Mouse (Mus musculus) limb, embryonic 10.5 days (tissue): ENCODE data around the gene Epha2. TPM values are rescaled to one million over a fixed set of nuclear protein-coding genes. Genes with fewer than 3 reads are reported as not detected.
A peak's percentile ranks its signal among the peaks of the same experiment; 100 is the strongest.

Source experiments
- DNase-seq: peaks from one replicate; pipeline ENCODE4 v3.0.0-alpha.2; 2017; ENCODE audit warnings: low spot score
- H3K27ac ChIP-seq: fragments of 300-500 bp; sonication (generic); 2 replicates; pipeline ENCODE4 v1.5.1; 2016; ENCODE audit warnings: mild to moderate bottlenecking
- H3K27me3 ChIP-seq: fragments of 300-500 bp; sonication (generic); 2 replicates; pipeline ENCODE4 v1.6.1; 2016; ENCODE audit warnings: low read depth, mild to moderate bottlenecking; ENCODE audit not compliant: poor library complexity, severe bottlenecking
- H3K36me3 ChIP-seq: fragments of 300-500 bp; sonication (generic); 2 replicates; pipeline ENCODE4 v1.6.1; 2016; ENCODE audit warnings: mild to moderate bottlenecking, moderate library complexity
- H3K4me1 ChIP-seq: fragments of 300-500 bp; sonication (generic); 2 replicates; pipeline ENCODE4 v1.6.1; 2016
- H3K4me3 ChIP-seq: fragments of 300-500 bp; sonication (generic); 2 replicates; pipeline ENCODE4 v1.5.1; 2016; ENCODE audit warnings: mild to moderate bottlenecking, moderate library complexity
- H3K9me3 ChIP-seq: fragments of 300-500 bp; sonication (generic); replicated peaks from 2 replicates; pipeline ENCODE4 v1.6.1; 2016; ENCODE audit warnings: mild to moderate bottlenecking
- WGBS: fragments of 180-500 bp; shearing (Covaris S2); methylation state at CpG from one replicate; pipeline ENCODE4 v1.1.7; 2016; 5-methylcytosine and 5-hydroxymethylcytosine counted together
- polyA plus RNA-seq: library from polyadenylated mRNA; unstranded; fragments of >200 nt; fragmentation: Nextera tagmentation; extraction: Ambion mirVana; gene quantifications from 2 replicates; pipeline ENCODE4 v1.2.1, GENCODE M21; 2016

The Epha2 gene
- polyA plus RNA-seq, 1 experiment from 2014 or later, result 5.6 TPM

GRCm38 (mm10) chr4:141327075-141327474, 26.0 kb downstream of the Epha2 start:
- DNase-seq, result no peak
- Histone ChIP-seq H3K4me3 (no peak overlapping the region), H3K9me3 (no peaks in the 10 kb centered on the region), H3K27ac (peak overlapping the region; percentile 59; the same call in 1 of the 2 replicates), H3K4me1 (peaks cover 48% of the 10 kb centered on the region), H3K36me3 (peaks cover 38% of the 10 kb centered on the region), H3K27me3 (no peaks in the 10 kb centered on the region)
- WGBS, result 55% methylated on average over 4 of the region's 4 CpGs

- H3K9me3 ChIP-seq, result no peaks in the 10 kb centered on the region
- DNase-seq, result no peak
- 0 out of 2 replicates have a peak overlapping the region, but pooled peaks have one; percentile 4 for H3K27ac ChIP-seq
- H3K27me3 ChIP-seq, result no peaks in the 10 kb centered on the region
- H3K4me1 ChIP-seq, result peaks cover 65% of the 10 kb centered on the region
- no peak overlapping the region for H3K4me3 ChIP-seq
- WGBS, result 82% methylated on average over 9 of the region's 9 CpGs
- H3K36me3 ChIP-seq, result peaks cover 21% of the 10 kb centered on the region
Measured at GRCm38 (mm10) chr4:141328742-141329141, 27.7 kb downstream of the Epha2 start.

GRCm38 (mm10) chr4:141329968-141330367, 28.9 kb downstream of the Epha2 start:
- WGBS, result 60% methylated on average over 12 of the region's 12 CpGs
- no peak for DNase-seq
- Histone ChIP-seq H3K27ac (no peak overlapping the region), H3K36me3 (peaks cover 9% of the 10 kb centered on the region), H3K4me3 (no peak overlapping the region), H3K4me1 (peaks cover 72% of the 10 kb centered on the region), H3K9me3 (no peaks in the 10 kb centered on the region), H3K27me3 (no peaks in the 10 kb centered on the region)

- Histone ChIP-seq H3K27me3 (no peaks in the 10 kb centered on the region), H3K36me3 (peaks cover 9% of the 10 kb centered on the region), H3K27ac (no peak overlapping the region), H3K4me1 (peaks cover 72% of the 10 kb centered on the region), H3K4me3 (no peak overlapping the region), H3K9me3 (no peaks in the 10 kb centered on the region)
- whole genome bisulfite sequencing, result 99% methylated on average over 2 of the region's 2 CpGs
- DNase-seq, result no peak
Measured at GRCm38 (mm10) chr4:141331446-141331845, 30.4 kb downstream of the Epha2 start.

- WGBS, result 78% methylated on average over 7 of the region's 7 CpGs
- Histone ChIP-seq H3K27ac (no peak overlapping the region), H3K27me3 (no peaks in the 10 kb centered on the region), H3K36me3 (peaks cover 9% of the 10 kb centered on the region), H3K4me3 (no peak overlapping the region), H3K9me3 (no peaks in the 10 kb centered on the region), H3K4me1 (peaks cover 64% of the 10 kb centered on the region)
- no peak for DNase-seq
Measured at GRCm38 (mm10) chr4:141332258-141332657, 31.2 kb downstream of the Epha2 start.

- Histone ChIP-seq H3K27me3 (0 out of 2 replicates have a peak, but pooled peaks cover 5% of the 10 kb centered on the region), H3K4me1 (peaks cover 73% of the 10 kb centered on the region), H3K4me3 (no peak overlapping the region), H3K9me3 (no peaks in the 10 kb centered on the region), H3K27ac (peak overlapping the region; percentile 78; the same call in 1 of the 2 replicates), H3K36me3 (no peaks in the 10 kb centered on the region)
- no peak for DNase-seq
- WGBS, result 61% methylated on average over 5 of the region's 5 CpGs
Measured at GRCm38 (mm10) chr4:141334695-141335094, 33.7 kb downstream of the Epha2 start.

- Histone ChIP-seq H3K4me3 (no peak overlapping the region), H3K27ac (peak overlapping the region; percentile 78), H3K4me1 (peaks cover 75% of the 10 kb centered on the region), H3K9me3 (no peaks in the 10 kb centered on the region), H3K36me3 (no peaks in the 10 kb centered on the region), H3K27me3 (peaks cover 12% of the 10 kb centered on the region; the same call in 1 of the 2 replicates)
- WGBS, result 20% methylated on average over 3 of the region's 3 CpGs
- DNase-seq, result no peak
Measured at GRCm38 (mm10) chr4:141335263-141335796, 34.3 kb downstream of the Epha2 start.

GRCm38 (mm10) chr4:141336196-141336595, 35.2 kb downstream of the Epha2 start:
- Histone ChIP-seq H3K27me3 (peaks cover 16% of the 10 kb centered on the region; the same call in 1 of the 2 replicates), H3K36me3 (no peaks in the 10 kb centered on the region), H3K4me1 (peaks cover 83% of the 10 kb centered on the region), H3K9me3 (no peaks in the 10 kb centered on the region), H3K4me3 (no peak overlapping the region), H3K27ac (peak overlapping the region; percentile 78)
- 75% methylated on average over 6 of the region's 6 CpGs for WGBS
- no peak for DNase-seq

GRCm38 (mm10) chr4:141337986-141338385, 36.9 kb downstream of the Epha2 start:
- Histone ChIP-seq H3K27me3 (peaks cover 20% of the 10 kb centered on the region; the same call in 1 of the 2 replicates), H3K9me3 (no peaks in the 10 kb centered on the region), H3K36me3 (no peaks in the 10 kb centered on the region), H3K4me3 (peak overlapping the region; percentile 32), H3K4me1 (peaks cover 81% of the 10 kb centered on the region), H3K27ac (peak overlapping the region; percentile 82)
- peak; percentile 67 for DNase-seq
- WGBS, result 23% methylated on average over 6 of the region's 6 CpGs

- Histone ChIP-seq H3K27me3 (peaks cover 20% of the 10 kb centered on the region; the same call in 1 of the 2 replicates), H3K4me3 (peak overlapping the region; percentile 32), H3K9me3 (no peaks in the 10 kb centered on the region), H3K4me1 (peaks cover 72% of the 10 kb centered on the region), H3K36me3 (no peaks in the 10 kb centered on the region), H3K27ac (peak overlapping the region; percentile 82)
- DNase-seq, result no peak
- WGBS, result 25% methylated on average over 1 of the region's 1 CpGs
Measured at GRCm38 (mm10) chr4:141338853-141339252, 37.8 kb downstream of the Epha2 start.

GRCm38 (mm10) chr4:141341477-141341876, 40.4 kb downstream of the Epha2 start:
- Histone ChIP-seq H3K36me3 (no peaks in the 10 kb centered on the region), H3K27me3 (peaks cover 20% of the 10 kb centered on the region; the same call in 1 of the 2 replicates), H3K4me1 (peaks cover 46% of the 10 kb centered on the region), H3K27ac (peak overlapping the region; percentile 6; the same call in 1 of the 2 replicates), H3K4me3 (no peak overlapping the region), H3K9me3 (no peaks in the 10 kb centered on the region)
- WGBS, result 52% methylated on average over 7 of the region's 7 CpGs
- DNase-seq, result no peak

- peaks cover 18% of the 10 kb centered on the region; the same call in 1 of the 2 replicates for H3K27me3 ChIP-seq
- H3K27ac ChIP-seq, result no peak overlapping the region
- no peaks in the 10 kb centered on the region for H3K9me3 ChIP-seq
- 83% methylated on average over 7 of the region's 7 CpGs for WGBS
- DNase-seq, result no peak
- peaks cover 46% of the 10 kb centered on the region for H3K4me1 ChIP-seq
- H3K4me3 ChIP-seq, result no peak overlapping the region
- H3K36me3 ChIP-seq, result no peaks in the 10 kb centered on the region
Measured at GRCm38 (mm10) chr4:141343515-141343914, 42.5 kb downstream of the Epha2 start.

- no peak overlapping the region for H3K27ac ChIP-seq
Measured at GRCm38 (mm10) chr4:141345219-141345618, 44.2 kb downstream of the Epha2 start.

More at GRCm38 (mm10) chr4:141345219-141345618, 44.2 kb downstream of the Epha2 start:
- DNase-seq, result no peak
- Histone ChIP-seq H3K4me1 (peaks cover 36% of the 10 kb centered on the region), H3K36me3 (no peaks in the 10 kb centered on the region), H3K4me3 (no peak overlapping the region), H3K9me3 (no peaks in the 10 kb centered on the region), H3K27me3 (0 out of 2 replicates have a peak, but pooled peaks cover 9% of the 10 kb centered on the region)
- 91% methylated on average over 12 of the region's 12 CpGs for WGBS
